Mouse (Mus musculus): ENCODE measurements around the gene Galnt17.

DNA sequence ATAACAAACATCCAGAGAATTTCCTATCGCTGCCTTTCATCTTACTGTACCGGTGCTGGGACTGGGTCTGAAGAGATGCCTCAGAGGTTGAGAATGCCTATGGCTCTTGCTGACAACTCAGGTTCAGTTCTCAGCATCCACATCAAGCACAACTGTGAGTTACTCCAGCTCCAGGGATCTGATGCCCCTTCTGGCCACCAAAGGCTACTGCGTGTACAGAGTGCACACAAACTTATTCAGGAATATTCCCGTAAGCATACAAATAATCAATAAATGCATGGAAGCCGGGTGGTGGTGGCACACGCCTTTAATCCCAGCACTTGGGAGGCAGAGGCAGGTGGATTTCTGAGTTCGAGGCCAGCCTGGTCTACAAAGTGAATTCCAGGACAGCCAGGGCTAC lies 232.5 kb downstream of the Galnt17 start:
- TF ChIP-seq CTCF (IDR thresholded peaks at IDR 0.05) (peak; percentile 3; the same call in 1 of the 2 replicates), EP300 (IDR thresholded peaks at IDR 0.05) (no peak)
